Mouse (Mus musculus): Measurements from ENCODE around the gene Ugp2. TPM values are rescaled to one million over a fixed set of nuclear protein-coding genes. Genes with fewer than 3 reads are reported as not detected.
A peak's percentile ranks its signal among the peaks of the same experiment; 100 is the strongest.

Ugp2 gene
- polyA plus RNA-seq (2012; rRNA removed): 14.2 and 21.7 TPM in 2 replicates

- H3K4me3 ChIP-seq (ENCODE audit: insufficient read depth, low read depth, low read length): peak within 1 kb of the TSS; percentile 82
- peak; percentile 98 for DNase-seq
- 6% methylated on average over 38 of the region's 38 CpGs for WGBS
Measured at GRCm38 (mm10) chr11:21371122-21371806, at the start of gene Ugp2. Gene Ugp2, minus strand, starts transcription at chr11:21371201.

DNA sequence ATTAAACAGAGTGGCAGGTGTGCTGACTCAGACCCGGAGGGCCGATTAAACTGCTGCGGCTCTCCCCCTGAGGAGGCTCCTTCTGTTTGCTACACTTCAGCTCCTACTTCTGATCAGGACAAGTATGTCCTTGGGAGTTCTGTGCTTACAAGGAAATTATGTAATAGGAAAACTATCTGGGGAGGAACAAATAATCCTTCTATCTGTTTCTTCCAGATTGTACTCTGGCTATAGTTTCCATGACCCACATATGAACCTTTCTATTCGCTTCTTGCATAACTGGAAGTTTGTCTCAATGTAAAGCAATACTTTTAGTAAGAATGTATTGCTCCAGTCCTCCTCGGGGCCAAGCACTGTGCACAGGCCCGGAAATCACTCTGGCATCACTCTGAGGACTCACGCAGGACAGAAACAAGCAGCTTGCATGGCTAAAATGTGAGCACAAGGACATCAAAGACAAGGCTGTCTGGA lies 43.9 kb upstream of the Ugp2 start:
- no peaks in the 10 kb centered on the region for H3K4me1 ChIP-seq (ENCODE audit: control insufficient read depth, insufficient read depth, low read length)
- H3K36me3 ChIP-seq (ENCODE audit: control insufficient read depth, insufficient read depth, low read length): no peaks in the 10 kb centered on the region
- TF ChIP-seq CTCF (conservative IDR thresholded peaks at IDR 0.05; ENCODE audit: insufficient read depth, insufficient read length, low read depth, low read length) (no peak), POLR2A (IDR thresholded peaks at IDR 0.05; ENCODE audit: low read depth, low read length) (no peak)
- no peak for DNase-seq
- WGBS: 42% methylated on average over 7 of the region's 7 CpGs
- no peak overlapping the region for H3K27ac ChIP-seq (ENCODE audit: insufficient read depth, low read depth, low read length)
- no peaks in the 10 kb centered on the region for H3K27me3 ChIP-seq (replicated peaks; ENCODE audit: control insufficient read depth, insufficient read depth, low read length)
- H3K4me3 ChIP-seq (ENCODE audit: insufficient read depth, low read depth, low read length): no peak overlapping the region

More at GRCm38 (mm10) chr11:21371122-21371806, at the start of gene Ugp2:
- Histone ChIP-seq H3K27me3 (replicated peaks; ENCODE audit: control insufficient read depth, insufficient read depth, low read length) (no peaks in the 10 kb centered on the region), H3K36me3 (ENCODE audit: control insufficient read depth, insufficient read depth, low read length) (no peaks in the 10 kb centered on the region), H3K27ac (ENCODE audit: insufficient read depth, low read depth, low read length) (peak within 1 kb of the TSS; percentile 90), H3K4me1 (ENCODE audit: control insufficient read depth, insufficient read depth, low read length) (peaks cover 7% of the 10 kb centered on the region; the same call in 1 of the 2 replicates)
- TF ChIP-seq POLR2A (IDR thresholded peaks at IDR 0.05; ENCODE audit: low read depth, low read length): no peak

GRCm38 (mm10) chr11:21406668-21407067 lies 35.7 kb upstream of the Ugp2 start:
- no peaks in the 10 kb centered on the region for H3K36me3 ChIP-seq (ENCODE audit: control insufficient read depth, insufficient read depth, low read length)
- no peaks in the 10 kb centered on the region for H3K4me1 ChIP-seq (ENCODE audit: control insufficient read depth, insufficient read depth, low read length)
- H3K27me3 ChIP-seq (replicated peaks; ENCODE audit: control insufficient read depth, insufficient read depth, low read length): no peaks in the 10 kb centered on the region
- DNase-seq: no peak
- 90% methylated on average over 4 of the region's 4 CpGs for WGBS
- no peak for TF ChIP-seq CTCF (conservative IDR thresholded peaks at IDR 0.05; ENCODE audit: insufficient read depth, insufficient read length, low read depth, low read length)
- TF ChIP-seq POLR2A (IDR thresholded peaks at IDR 0.05; ENCODE audit: low read depth, low read length): no peak
- no peak overlapping the region for H3K27ac ChIP-seq (ENCODE audit: insufficient read depth, low read depth, low read length)
- H3K4me3 ChIP-seq (ENCODE audit: insufficient read depth, low read depth, low read length): no peak overlapping the region

DNA sequence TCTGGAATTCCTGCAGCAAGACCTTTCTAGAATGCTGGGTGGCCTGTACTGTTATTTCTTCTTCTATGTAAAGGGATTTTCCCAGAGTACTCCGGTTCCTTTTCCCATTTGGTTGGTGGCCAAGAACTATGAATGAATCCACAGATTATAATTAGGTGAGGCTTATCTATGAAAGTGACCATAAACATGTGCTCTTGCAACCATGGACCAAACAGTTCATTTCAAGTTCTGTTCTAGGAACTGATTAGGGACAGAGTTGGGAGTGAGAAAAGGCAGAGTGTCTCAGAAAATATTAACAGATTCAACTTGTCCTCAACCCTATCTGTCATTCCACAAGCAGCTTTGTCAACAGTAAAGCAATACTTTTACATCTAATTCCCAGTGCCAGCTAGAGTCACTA lies 35.1 kb upstream of the Ugp2 start:
- no peak overlapping the region for H3K4me3 ChIP-seq (ENCODE audit: insufficient read depth, low read depth, low read length)
- H3K27me3 ChIP-seq (replicated peaks; ENCODE audit: control insufficient read depth, insufficient read depth, low read length): no peaks in the 10 kb centered on the region
- TF ChIP-seq POLR2A (IDR thresholded peaks at IDR 0.05; ENCODE audit: low read depth, low read length) (no peak), CTCF (conservative IDR thresholded peaks at IDR 0.05; ENCODE audit: insufficient read depth, insufficient read length, low read depth, low read length) (no peak)
- no peak for DNase-seq
- 59% methylated on average over 1 of the region's 1 CpGs for WGBS
- H3K27ac ChIP-seq (ENCODE audit: insufficient read depth, low read depth, low read length): no peak overlapping the region
- no peaks in the 10 kb centered on the region for H3K4me1 ChIP-seq (ENCODE audit: control insufficient read depth, insufficient read depth, low read length)
- no peaks in the 10 kb centered on the region for H3K36me3 ChIP-seq (ENCODE audit: control insufficient read depth, insufficient read depth, low read length)

DNA sequence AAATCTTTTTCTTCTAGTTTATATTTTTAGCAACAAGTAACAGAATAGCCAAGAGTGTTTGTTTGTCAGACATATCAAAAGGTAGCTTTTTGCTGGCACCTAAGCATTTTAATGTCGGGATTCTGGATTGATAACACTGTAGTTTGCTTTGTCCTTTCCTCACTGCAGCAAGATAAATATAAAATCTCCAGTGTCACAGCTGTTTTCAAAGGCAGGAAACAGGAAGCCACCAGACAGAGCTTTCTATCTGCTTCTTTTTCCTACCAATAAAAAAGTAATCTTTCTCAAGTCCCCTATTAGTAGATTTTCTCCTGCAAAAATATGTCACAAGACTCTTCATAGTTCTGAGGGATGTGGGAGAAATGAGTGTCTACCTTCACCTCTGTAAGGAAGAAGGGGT lies 32.9 kb upstream of the Ugp2 start:
- Histone ChIP-seq H3K4me1 (ENCODE audit: control insufficient read depth, insufficient read depth, low read length) (no peaks in the 10 kb centered on the region), H3K4me3 (ENCODE audit: insufficient read depth, low read depth, low read length) (no peak overlapping the region), H3K27me3 (replicated peaks; ENCODE audit: control insufficient read depth, insufficient read depth, low read length) (no peaks in the 10 kb centered on the region), H3K36me3 (ENCODE audit: control insufficient read depth, insufficient read depth, low read length) (no peaks in the 10 kb centered on the region), H3K27ac (ENCODE audit: insufficient read depth, low read depth, low read length) (no peak overlapping the region)
- TF ChIP-seq CTCF (conservative IDR thresholded peaks at IDR 0.05; ENCODE audit: insufficient read depth, insufficient read length, low read depth, low read length) (no peak), POLR2A (IDR thresholded peaks at IDR 0.05; ENCODE audit: low read depth, low read length) (no peak)
- DNase-seq: no peak
- 43% methylated on average over 1 of the region's 1 CpGs for WGBS

- peak; percentile 20 for DNase-seq
- Histone ChIP-seq H3K27me3 (replicated peaks; ENCODE audit: control insufficient read depth, insufficient read depth, low read length) (no peaks in the 10 kb centered on the region), H3K4me1 (ENCODE audit: control insufficient read depth, insufficient read depth, low read length) (no peaks in the 10 kb centered on the region), H3K36me3 (ENCODE audit: control insufficient read depth, insufficient read depth, low read length) (no peaks in the 10 kb centered on the region), H3K27ac (ENCODE audit: insufficient read depth, low read depth, low read length) (no peak overlapping the region), H3K4me3 (ENCODE audit: insufficient read depth, low read depth, low read length) (no peak overlapping the region)
- 55% methylated on average over 5 of the region's 5 CpGs for WGBS
- no peak for TF ChIP-seq CTCF (conservative IDR thresholded peaks at IDR 0.05; ENCODE audit: insufficient read depth, insufficient read length, low read depth, low read length)
- no peak for TF ChIP-seq POLR2A (IDR thresholded peaks at IDR 0.05; ENCODE audit: low read depth, low read length)
Measured at GRCm38 (mm10) chr11:21402481-21403254, 31.7 kb upstream of the Ugp2 start.

DNA sequence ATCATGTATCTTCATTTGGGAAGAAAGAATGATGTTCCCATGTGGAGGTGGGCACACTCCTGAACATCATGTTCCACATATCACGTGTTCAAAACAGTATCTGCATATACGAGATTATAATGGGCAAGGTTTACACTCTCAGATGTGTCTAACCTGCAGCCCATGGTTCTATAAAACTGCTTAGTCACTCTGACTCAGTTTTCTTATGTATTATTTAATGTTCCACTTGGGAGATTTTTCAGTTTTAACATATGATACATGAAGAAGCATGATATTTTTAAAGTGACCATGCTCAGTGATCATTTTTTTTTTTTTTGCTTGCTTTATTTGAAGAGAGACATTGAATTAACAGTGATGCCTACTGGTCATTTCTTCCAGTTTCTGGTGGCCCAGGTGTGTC lies 30.2 kb upstream of the Ugp2 start:
- no peaks in the 10 kb centered on the region for H3K27me3 ChIP-seq (replicated peaks; ENCODE audit: control insufficient read depth, insufficient read depth, low read length)
- no peaks in the 10 kb centered on the region for H3K4me1 ChIP-seq (ENCODE audit: control insufficient read depth, insufficient read depth, low read length)
- TF ChIP-seq CTCF (conservative IDR thresholded peaks at IDR 0.05; ENCODE audit: insufficient read depth, insufficient read length, low read depth, low read length) (no peak), POLR2A (IDR thresholded peaks at IDR 0.05; ENCODE audit: low read depth, low read length) (no peak)
- no peak for DNase-seq
- 95% methylated on average over 2 of the region's 2 CpGs for WGBS
- no peaks in the 10 kb centered on the region for H3K36me3 ChIP-seq (ENCODE audit: control insufficient read depth, insufficient read depth, low read length)
- H3K27ac ChIP-seq (ENCODE audit: insufficient read depth, low read depth, low read length): no peak overlapping the region
- no peak overlapping the region for H3K4me3 ChIP-seq (ENCODE audit: insufficient read depth, low read depth, low read length)

Measured in kidney, adult 2 months (tissue).